Mouse (Mus musculus) MEL (cell line): ENCODE data around the gene Lrp10. TPM values are rescaled to one million over a fixed set of nuclear protein-coding genes. Genes with fewer than 3 reads are reported as not detected.

ENCODE experiments used
- DNase-seq: peaks from one replicate; pipeline ENCODE4 v3.0.0; 2011; ENCODE audit warnings: low read depth, low spot score
- H3K27ac ChIP-seq: 2 replicates; pipeline ENCODE4 v1.5.1; 2012; ENCODE audit warnings: low read depth, mild to moderate bottlenecking, control low read depth, low read length, moderate library complexity; ENCODE audit not compliant: control insufficient read depth
- H3K27me3 ChIP-seq, 2 experiments: fragments of 150-350 bp in 1 of 2; sonication (generic) in 1 of 2; 2 replicates each; pipeline ENCODE4 v1.6.1; 2012; ENCODE audit warnings: low read length in 2 of 2, mild to moderate bottlenecking in 2 of 2, improper control_type of control experiment in 1 of 2, moderate library complexity in 1 of 2; ENCODE audit not compliant: insufficient read depth in 2 of 2, control insufficient read depth in 1 of 2
- H3K36me3 ChIP-seq, 2 experiments: 2 replicates each; pipeline ENCODE4 v1.6.1; 2012 to 2014; ENCODE audit warnings: low read length in 2 of 2, improper control_type of control experiment in 1 of 2, inconsistent platforms in 1 of 2, mild to moderate bottlenecking in 1 of 2; ENCODE audit not compliant: insufficient read depth in 2 of 2, control insufficient read depth in 1 of 2
- H3K4me1 ChIP-seq, 2 experiments: fragments of 150-350 bp in 1 of 2; sonication (generic) in 1 of 2; 2 replicates each; pipeline ENCODE4 v1.6.1; 2012; ENCODE audit warnings: low read length in 2 of 2, improper control_type of control experiment in 1 of 2, mild to moderate bottlenecking in 1 of 2; ENCODE audit not compliant: insufficient read depth in 2 of 2, control insufficient read depth in 1 of 2
- H3K4me3 ChIP-seq, 2 experiments: fragments of 150-350 bp in 1 of 2; sonication (generic) in 1 of 2; 2 replicates each; pipeline ENCODE4 v1.5.1; 2012; ENCODE audit warnings: low read depth in 2 of 2, low read length in 2 of 2, mild to moderate bottlenecking in 2 of 2, moderate library complexity in 2 of 2, control low read depth in 1 of 2, improper control_type of control experiment in 1 of 2; ENCODE audit not compliant: control insufficient read depth in 1 of 2, insufficient read depth in 1 of 2
- H3K79me2 ChIP-seq: 2 replicates; pipeline ENCODE4 v1.6.1; 2012; ENCODE audit warnings: mild to moderate bottlenecking, low read length, moderate library complexity; ENCODE audit not compliant: control insufficient read depth, poor library complexity, insufficient read depth
- H3K9ac ChIP-seq: 2 replicates; pipeline ENCODE4 v1.6.1; 2012; ENCODE audit warnings: low read depth, mild to moderate bottlenecking, control low read depth, low read length, moderate library complexity; ENCODE audit not compliant: control insufficient read depth, poor library complexity, severe bottlenecking
- H3K9me3 ChIP-seq: fragments of 150-350 bp; sonication (generic); replicated peaks from 2 replicates; pipeline ENCODE4 v1.6.1; 2012; ENCODE audit warnings: mild to moderate bottlenecking, low read length, improper control_type of control experiment, moderate library complexity; ENCODE audit not compliant: insufficient read depth
- CTCF ChIP-seq, 3 experiments: IDR thresholded peaks in 2 of 3; conservative IDR thresholded peaks in 1 of 3; 2 replicates each; pipeline ENCODE4 v1.5.1; 2011 to 2012; ENCODE audit warnings: low read length in 3 of 3, low read depth in 2 of 3, mild to moderate bottlenecking in 2 of 3, improper control_type of control experiment in 1 of 3, inconsistent platforms in 1 of 3, mixed read lengths in 1 of 3, moderate library complexity in 1 of 3; ENCODE audit not compliant: control insufficient read depth in 1 of 3, insufficient read depth in 1 of 3, poor library complexity in 1 of 3, severe bottlenecking in 1 of 3
- EP300 ChIP-seq, 2 experiments: IDR thresholded peaks; 2 replicates each; pipeline ENCODE4 v1.6.1; 2011; ENCODE audit warnings: improper control_type of control experiment in 2 of 2, low read length in 2 of 2, low read depth in 1 of 2, mild to moderate bottlenecking in 1 of 2
- ETS1 ChIP-seq: IDR thresholded peaks from 2 replicates; pipeline ENCODE4 v1.6.1; 2012; ENCODE audit warnings: low read depth, mild to moderate bottlenecking, inconsistent platforms, low read length, improper control_type of control experiment, moderate library complexity
- GATA1 ChIP-seq: IDR thresholded peaks from 2 replicates; pipeline ENCODE4 v1.6.1; 2011; ENCODE audit warnings: low read depth, low read length, improper control_type of control experiment
- HCFC1 ChIP-seq: IDR thresholded peaks from 2 replicates; pipeline ENCODE4 v1.6.1; 2012; ENCODE audit warnings: low read depth, mild to moderate bottlenecking, inconsistent platforms, low read length, improper control_type of control experiment, moderate library complexity
- JUND ChIP-seq: IDR thresholded peaks from 2 replicates; pipeline ENCODE4 v1.6.1; 2011; ENCODE audit warnings: low read depth, mild to moderate bottlenecking, improper control_type of control experiment, low read length
- MXI1 ChIP-seq: IDR thresholded peaks from 2 replicates; pipeline ENCODE4 v1.6.1; 2011; ENCODE audit warnings: mild to moderate bottlenecking, low read depth, low read length, improper control_type of control experiment
- MYB ChIP-seq: IDR thresholded peaks from 2 replicates; pipeline ENCODE4 v1.6.1; 2011; ENCODE audit warnings: mild to moderate bottlenecking, low read depth, low read length, improper control_type of control experiment
- NRF1 ChIP-seq: IDR thresholded peaks from 2 replicates; pipeline ENCODE4 v1.6.1; 2014; ENCODE audit warnings: low read depth, mild to moderate bottlenecking, inconsistent platforms, low read length, improper control_type of control experiment, moderate library complexity; ENCODE audit not compliant: poor library complexity, insufficient read depth, severe bottlenecking
- POLR2A ChIP-seq, 2 experiments: IDR thresholded peaks; 2 replicates each; pipeline ENCODE4 v1.6.1; 2011 to 2012; ENCODE audit warnings: low read length in 2 of 2, mild to moderate bottlenecking in 2 of 2, control low read depth in 1 of 2, improper control_type of control experiment in 1 of 2, low read depth in 1 of 2, moderate library complexity in 1 of 2; ENCODE audit not compliant: control insufficient read depth in 1 of 2, insufficient read depth in 1 of 2, poor library complexity in 1 of 2
- RCOR1 ChIP-seq: IDR thresholded peaks from 2 replicates; pipeline ENCODE4 v1.6.1; 2012; ENCODE audit warnings: low read depth, mild to moderate bottlenecking, inconsistent platforms, low read length, improper control_type of control experiment
- SIN3A ChIP-seq: IDR thresholded peaks from 2 replicates; pipeline ENCODE4 v1.6.1; 2012; ENCODE audit warnings: low read length, improper control_type of control experiment, inconsistent platforms
- TAL1 ChIP-seq: IDR thresholded peaks from 2 replicates; pipeline ENCODE4 v1.6.1; 2012; ENCODE audit warnings: mild to moderate bottlenecking, inconsistent platforms, low read length, moderate library complexity, mixed read lengths
- TCF12 ChIP-seq: IDR thresholded peaks from 2 replicates; pipeline ENCODE4 v1.6.1; 2014; ENCODE audit warnings: low read depth, mild to moderate bottlenecking, inconsistent platforms, low read length, improper control_type of control experiment, moderate library complexity
- UBTF ChIP-seq: IDR thresholded peaks from 2 replicates; pipeline ENCODE4 v1.6.1; 2012; ENCODE audit warnings: low read depth, mild to moderate bottlenecking, inconsistent platforms, low read length, improper control_type of control experiment, moderate library complexity, borderline replicate concordance; ENCODE audit not compliant: insufficient read depth
- USF1 ChIP-seq: IDR thresholded peaks from 2 replicates; pipeline ENCODE4 v1.6.1; 2014; ENCODE audit warnings: low read depth, mild to moderate bottlenecking, inconsistent platforms, low read length, improper control_type of control experiment, moderate library complexity
- ZC3H11A ChIP-seq: IDR thresholded peaks from 2 replicates; pipeline ENCODE4 v1.6.1; 2012; ENCODE audit warnings: low read depth, mild to moderate bottlenecking, inconsistent platforms, low read length, improper control_type of control experiment
- ZNF384 ChIP-seq: IDR thresholded peaks from 2 replicates; pipeline ENCODE4 v1.6.1; 2012; ENCODE audit warnings: low read depth, mild to moderate bottlenecking, inconsistent platforms, low read length, improper control_type of control experiment
- polyA plus RNA-seq, 2 experiments: library from polyadenylated mRNA; stranded (reverse) in 1 of 2; unstranded in 1 of 2; fragments of >175 nt in 1 of 2; fragments of >200 nt in 1 of 2; gene quantifications; 2 replicates each; pipeline versions ENCODE4 v1.2.1 to v1.2.4; 2012; ENCODE audit warnings: low replicate concordance in 2 of 2, low read depth in 1 of 2; ENCODE audit not compliant: insufficient read length in 2 of 2, insufficient read depth in 1 of 2, missing spikeins in 1 of 2
- total RNA-seq: library from RNA; depleted of rRNA; stranded (reverse); fragments of 300-350 nt; gene quantifications from 2 replicates; pipeline ENCODE4 v1.2.3, GENCODE M21; 2012

Gene Lrp10
- total and polyA plus RNA-seq, 3 experiments = 53.6 to 110 TPM; not detected in 1

DNA sequence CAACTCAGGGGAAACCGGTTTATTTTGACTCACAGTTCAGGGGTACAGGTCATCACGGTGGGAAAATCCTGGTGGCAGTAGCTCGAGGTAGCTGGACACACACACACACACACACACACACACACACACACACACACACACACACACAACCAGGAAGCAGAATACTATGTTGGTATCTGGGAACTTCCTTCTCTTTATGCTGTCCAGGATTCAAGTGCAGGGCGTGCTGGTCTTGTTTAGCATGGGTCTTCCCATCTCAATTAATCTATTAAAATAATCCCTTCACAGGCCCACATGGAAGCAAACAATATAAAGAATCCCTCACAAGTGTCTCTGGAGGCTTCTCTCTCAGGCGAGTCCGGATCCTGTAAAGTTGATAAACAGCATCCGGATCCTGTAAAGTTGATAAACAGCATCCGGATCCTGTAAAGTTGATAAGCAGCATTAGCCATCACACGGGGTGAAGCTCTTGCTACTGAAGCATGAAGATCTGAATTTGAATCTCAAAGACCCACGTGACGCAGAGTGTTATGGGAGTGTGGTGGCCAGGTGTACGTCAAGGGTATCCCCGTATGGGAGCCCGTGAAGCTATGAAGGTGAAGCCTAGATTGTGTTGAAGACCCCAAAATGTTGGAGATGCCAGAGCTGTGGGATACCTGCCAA, 5.9 kb upstream of the Lrp10 start (continued):
- peak; percentile 79 for TF ChIP-seq MXI1
- peak; percentile 41 for TF ChIP-seq TAL1
- TF ChIP-seq RCOR1 = peak; percentile 78
- TF ChIP-seq JUND = no peak
- no peak for TF ChIP-seq MYB
- TF ChIP-seq TCF12 = peak; percentile 87
- peak; percentile 86 for TF ChIP-seq GATA1
- TF ChIP-seq POLR2A (IDR thresholded peaks at IDR 0.05; ENCODE audit: control insufficient read depth in 1 of 2, insufficient read depth in 1 of 2, low read depth in 1 of 2, low read length in 2 of 2, poor library complexity in 1 of 2) = no peak
- no peak for TF ChIP-seq ZC3H11A
- peak; percentile 74 to 78 for TF ChIP-seq EP300 (IDR thresholded peaks at IDR 0.05; ENCODE audit: low read depth in 1 of 2, low read length in 2 of 2)
- no peak for TF ChIP-seq CTCF (IDR thresholded peaks at IDR 0.05 in 2 of 3, conservative IDR thresholded peaks at IDR 0.05 in 1 of 3; ENCODE audit: control insufficient read depth in 1 of 3, insufficient read depth in 1 of 3, low read depth in 2 of 3, low read length in 3 of 3, poor library complexity in 1 of 3, severe bottlenecking in 1 of 3)
- no peak for TF ChIP-seq ZNF384
- TF ChIP-seq USF1 = peak; percentile 94
- peak; percentile 78 for TF ChIP-seq ETS1

DNA sequence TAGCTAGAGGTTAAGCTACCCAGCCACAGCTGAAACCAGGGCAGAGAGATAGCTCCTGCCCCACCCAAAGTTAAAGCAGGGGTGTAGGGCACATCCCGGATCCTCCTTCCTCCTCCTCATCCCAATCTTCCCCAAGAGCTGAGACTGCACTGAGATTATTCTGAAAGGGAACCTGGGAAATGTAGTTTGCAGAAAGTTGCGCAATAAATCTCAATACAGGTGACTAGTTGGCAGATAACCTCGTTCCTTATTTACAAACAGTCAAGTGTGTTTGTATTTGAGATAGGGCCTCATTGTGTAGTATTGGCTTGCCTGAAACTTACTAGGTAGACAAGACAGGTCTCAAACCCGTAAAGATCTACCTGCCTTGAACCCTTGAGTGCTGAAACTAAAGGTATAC, 1.8 kb upstream of the Lrp10 start:
- H3K27me3 ChIP-seq = no peaks in the 10 kb centered on the region
- no peak overlapping the region for H3K4me3 ChIP-seq
- H3K79me2 ChIP-seq = peaks cover 19% of the 10 kb centered on the region
- H3K9me3 ChIP-seq = no peaks in the 10 kb centered on the region
- peak; percentile 30 for DNase-seq
- TF ChIP-seq GATA1 (0 out of 2 replicates have a peak, but pooled peaks have one; percentile 4), UBTF (no peak), MXI1 (no peak), RCOR1 (no peak), SIN3A (no peak), MYB (no peak), EP300 (IDR thresholded peaks at IDR 0.05; ENCODE audit: low read depth in 1 of 2, low read length in 2 of 2) (no peak), HCFC1 (peak; percentile 74), NRF1 (no peak), ETS1 (no peak)
- no peak overlapping the region for H3K27ac ChIP-seq
- no peak overlapping the region for H3K9ac ChIP-seq
- H3K36me3 ChIP-seq = peaks cover 0 to 26% of the 10 kb centered on the region in 2 experiments; a peak in 3 of 4 replicates
- peaks cover 9 to 26% of the 10 kb centered on the region in 2 experiments for H3K4me1 ChIP-seq
